Mouse (Mus musculus) embryo, embryonic 10.5 days (tissue): Measurements from ENCODE around the gene Gm732.

Experiments
- DNase-seq: peaks from one replicate; pipeline ENCODE4 v3.0.0-alpha.2; 2015; ENCODE audit warnings: low spot score

The Gm732 gene

GRCm38 (mm10) chrX:107948365-107948764, at the start of gene Gm732:
Gene Gm732 (minus strand): TSS chrX:107948465.
- no peak for DNase-seq
